ENCODE assay signal across 9 mouse cellular contexts in the genomic region with DNA sequence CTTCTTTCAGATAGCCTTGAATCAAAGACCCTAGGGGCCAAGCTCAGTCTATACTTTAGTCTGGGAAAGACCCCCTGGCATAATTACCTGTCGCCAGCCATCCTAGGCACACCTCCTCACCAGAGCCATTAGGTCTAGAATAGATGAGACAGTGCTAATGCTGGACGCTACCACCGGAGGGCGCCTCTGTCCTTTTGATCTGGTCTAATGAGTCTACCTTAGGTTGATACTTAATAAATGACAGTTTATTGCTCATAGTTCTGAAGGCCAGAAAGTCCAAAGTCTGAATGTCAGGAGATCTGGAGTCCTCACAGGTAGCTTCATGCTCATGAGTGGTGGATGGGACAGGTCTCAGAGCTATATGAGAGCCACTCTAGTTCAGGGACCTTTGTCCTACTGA.
DNase-seq lines count a peak whose midpoint lies in the region; ATAC-seq and TF ChIP-seq lines count a peak whose summit lies in the region.
"Had no signal": no experiment of that assay in that cellular context is flagged by ENCODE, and none has a peak within 500 bp of the region (broad histone marks: within the 10 kb centered on the region; RNA-seq: fewer than 3 reads in every experiment).

No protein-coding gene starts in this region.

- no peak overlapping the region for H3K9ac ChIP-seq in kidney, embryonic 14.5 days (ENCODE audit: low read depth, low read length)
- no peak overlapping the region for H3K9ac ChIP-seq in midbrain, embryonic 15.5 days
- H3K9ac ChIP-seq: limb, embryonic 12.5 days had no signal

- no peaks in the 10 kb centered on the region for H3K4me1 ChIP-seq in kidney, adult 2 months (ENCODE audit: control insufficient read depth, insufficient read depth, low read length)
- H3K4me1 ChIP-seq in kidney, embryonic 14.5 days (ENCODE audit: control insufficient read depth, insufficient read depth, low read length) = 0 out of 2 replicates have a peak, but pooled peaks cover 3% of the 10 kb centered on the region
- peaks cover 5% of the 10 kb centered on the region for H3K4me1 ChIP-seq in midbrain, embryonic 15.5 days

- no peak for ATAC-seq in kidney, embryonic 14.5 days (ENCODE audit: low FRiP score, low TSS enrichment)
- no peak for ATAC-seq in midbrain, embryonic 15.5 days (replicated peaks)

- H3K27ac ChIP-seq in kidney, adult 2 months (ENCODE audit: insufficient read depth, low read depth, low read length) = no peak overlapping the region
- H3K27ac ChIP-seq in kidney, embryonic 14.5 days (ENCODE audit: low read depth, low read length) = no peak overlapping the region
- no peak overlapping the region for H3K27ac ChIP-seq in midbrain, embryonic 15.5 days
- H3K27ac ChIP-seq: limb, embryonic 12.5 days had no signal

- no peak for TF ChIP-seq POLR2A in kidney, adult 2 months (IDR thresholded peaks at IDR 0.05; ENCODE audit: low read depth, low read length)

- peak; percentile 41 for DNase-seq in kidney, adult 2 months
- DNase-seq in CD4-positive helper T cell, adult 2 months (ENCODE audit: low read depth, low spot score) = peak; percentile 26
- DNase-seq in Muller cell, postnatal 12 days (ENCODE audit: inconsistent ontology term) = peak; percentile 31
- peak; percentile 78 to 79 for DNase-seq in cerebellum, postnatal 10 days
- peak; percentile 59 for DNase-seq in left cerebral cortex, postnatal 4 days
- DNase-seq in splenic B cell, adult 2 months (ENCODE audit: low read depth, low spot score) = peak; percentile 56

- H3K27me3 ChIP-seq in kidney, adult 2 months (replicated peaks; ENCODE audit: control insufficient read depth, insufficient read depth, low read length) = no peaks in the 10 kb centered on the region
- no peaks in the 10 kb centered on the region for H3K27me3 ChIP-seq in kidney, embryonic 14.5 days (ENCODE audit: control insufficient read depth, insufficient read depth, low read length)
- H3K27me3 ChIP-seq in splenic B cell, adult 2 months (ENCODE audit: control insufficient read depth, insufficient read depth, low read length, poor library complexity, severe bottlenecking) = no peaks in the 10 kb centered on the region
- H3K27me3 ChIP-seq in midbrain, embryonic 15.5 days (replicated peaks) = no peaks in the 10 kb centered on the region
- H3K27me3 ChIP-seq: limb, embryonic 12.5 days had no signal

- H3K4me2 ChIP-seq in kidney, embryonic 14.5 days (replicated peaks; ENCODE audit: low read depth, low read length) = no peak overlapping the region
- H3K4me2 ChIP-seq in midbrain, embryonic 15.5 days = no peak overlapping the region
- H3K4me2 ChIP-seq: limb, embryonic 12.5 days had no signal

- no peaks in the 10 kb centered on the region for H3K36me3 ChIP-seq in kidney, adult 2 months (ENCODE audit: control insufficient read depth, insufficient read depth, low read length)
- H3K36me3 ChIP-seq in kidney, embryonic 14.5 days (ENCODE audit: control insufficient read depth, insufficient read depth, low read length) = no peaks in the 10 kb centered on the region
- no peaks in the 10 kb centered on the region for H3K36me3 ChIP-seq in splenic B cell, adult 2 months (ENCODE audit: control insufficient read depth, insufficient read depth, low read length, poor library complexity, severe bottlenecking)
- H3K36me3 ChIP-seq in midbrain, embryonic 15.5 days (replicated peaks) = no peaks in the 10 kb centered on the region
- H3K36me3 ChIP-seq: limb, embryonic 12.5 days had no signal

- H3K4me3 ChIP-seq in kidney, adult 2 months (ENCODE audit: insufficient read depth, low read depth, low read length) = no peak overlapping the region
- H3K4me3 ChIP-seq in kidney, embryonic 14.5 days (ENCODE audit: low read length) = no peak overlapping the region
- no peak overlapping the region for H3K4me3 ChIP-seq in midbrain, embryonic 15.5 days
- H3K4me3 ChIP-seq: limb, embryonic 12.5 days had no signal

- 38% methylated on average over 4 of the region's 4 CpGs for WGBS in kidney, adult 2 months
- 25% methylated on average over 4 of the region's 4 CpGs for WGBS in kidney, embryonic 14.5 days
- 22% methylated on average over 4 of the region's 4 CpGs for WGBS in midbrain, embryonic 15.5 days

- no peaks in the 10 kb centered on the region for H3K9me3 ChIP-seq in kidney, embryonic 14.5 days (ENCODE audit: control insufficient read depth, low read length)
- H3K9me3 ChIP-seq in midbrain, embryonic 15.5 days = no peaks in the 10 kb centered on the region
- H3K9me3 ChIP-seq: limb, embryonic 12.5 days had no signal

- intact Hi-C loops in left cerebral cortex, postnatal 4 days (cut with DNase I) = loop anchor here (5.0 kb wide), 3 partner anchors 165 to 325 kb away; a partner anchor contains a TSS

- peak; percentile 65 for TF ChIP-seq CTCF in kidney, adult 2 months (conservative IDR thresholded peaks at IDR 0.05; ENCODE audit: insufficient read depth, insufficient read length, low read depth, low read length)

Comparison
In these comparisons a context has a peak if more than half of its experiments do, and no peak if none do; other contexts are left out.
1. DNase-seq: peak in every context shown above with its lines; median percentile 78 in cerebellum, postnatal 10 days; 59 in left cerebral cortex, postnatal 4 days; 56 in splenic B cell, adult 2 months; 41 in kidney, adult 2 months; 31 in Muller cell, postnatal 12 days; 26 in CD4-positive helper T cell, adult 2 months.